Mouse (Mus musculus) adrenal gland, postnatal 10 days (tissue): ENCODE measurements around the gene Npepl1. TPM values are rescaled to one million over a fixed set of nuclear protein-coding genes. Genes with fewer than 3 reads are reported as not detected.

Source experiments
- total RNA-seq, 2 experiments: library from RNA; stranded (reverse); gene quantifications; 2 replicates each; pipeline ENCODE4 v1.2.3; 2021

Npepl1 gene
- total RNA-seq, 2 experiments from 2014 or later: 67.9 to 82.2 TPM

Other genes with a start within 250 kb of the Npepl1 start
- gene Stx16, start 34.0 kb upstream of the Npepl1 start, total RNA-seq: 10 to 100 TPM; 30.9 to 37.5 TPM
- 1,000 to 10,000 TPM; 5,524 to 6,088 TPM for gene Gnas, start 174.0 kb downstream of the Npepl1 start, total RNA-seq
- 1 to 10 TPM; 6.2 to 6.8 TPM for gene Gm20721, start 236.4 kb downstream of the Npepl1 start, total RNA-seq